Mouse (Mus musculus) megakaryocyte, embryonic 14.5 days (primary cell): ENCODE measurements around the gene Selenos.

Experiments used
- FLI1 ChIP-seq: IDR thresholded peaks from 2 replicates; pipeline ENCODE4 v1.6.1; 2012; ENCODE audit warnings: low read length, inconsistent platforms, mixed read lengths
- GATA1 ChIP-seq: IDR thresholded peaks from 3 replicates; pipeline ENCODE4 v1.6.1; 2012; ENCODE audit warnings: mixed read lengths, low read length, inconsistent platforms, borderline replicate concordance

DNA sequence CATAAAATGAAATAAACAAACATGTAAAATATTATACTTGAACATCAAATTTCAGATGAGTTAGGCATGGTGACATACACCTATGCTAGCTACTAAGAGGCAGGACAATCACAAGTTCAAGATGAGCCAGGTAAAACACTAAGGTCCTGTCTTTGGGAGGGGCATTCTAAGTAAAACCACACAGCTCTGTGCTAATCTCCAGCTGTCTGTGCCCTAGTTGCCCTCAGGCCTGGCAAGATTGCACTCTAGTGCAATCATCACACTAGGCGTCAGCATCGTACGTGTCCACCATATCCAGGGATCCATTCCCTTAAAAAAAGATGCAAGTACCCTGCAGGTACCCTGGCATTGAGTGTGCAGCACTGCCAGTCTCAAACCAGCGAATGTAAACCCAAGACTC is 57.9 kb downstream of the Selenos start:
- TF ChIP-seq GATA1: no peak
- no peak for TF ChIP-seq FLI1
